Mouse (Mus musculus) myocyte (in vitro differentiated cells): ENCODE results near the gene Srsf7. TPM values are rescaled to one million over a fixed set of nuclear protein-coding genes. Genes with fewer than 3 reads are reported as not detected.

ENCODE experiments used
- H3K27me3 ChIP-seq: one replicate; pipeline ENCODE4 v1.6.1; 2011; ENCODE audit not compliant: control insufficient read depth, insufficient read depth, insufficient read length
- H3K36me3 ChIP-seq: one replicate; pipeline ENCODE4 v1.6.1; 2011; ENCODE audit not compliant: control insufficient read depth, insufficient read depth
- H3K4me2 ChIP-seq: one replicate; pipeline ENCODE4 v1.6.1; 2011; ENCODE audit warnings: low read depth, control low read depth
- H3K4me3 ChIP-seq: one replicate; pipeline ENCODE4 v1.5.1; 2011; ENCODE audit warnings: mild to moderate bottlenecking, control low read depth, moderate library complexity
- H3K79me2 ChIP-seq: one replicate; pipeline ENCODE4 v1.6.1; 2011; ENCODE audit not compliant: control insufficient read depth, insufficient read depth
- H3ac ChIP-seq: one replicate; pipeline ENCODE4 v1.6.1; 2011; ENCODE audit not compliant: control insufficient read depth, insufficient read length
- CEBPB ChIP-seq: IDR thresholded peaks from 2 replicates; pipeline ENCODE4 v1.6.1; 2011; ENCODE audit warnings: mild to moderate bottlenecking, moderate library complexity; ENCODE audit not compliant: poor library complexity, insufficient read depth, severe bottlenecking
- E2F4 ChIP-seq: IDR thresholded peaks from one replicate; pipeline ENCODE4 v1.6.1; 2011; ENCODE audit warnings: mild to moderate bottlenecking, control low read depth, moderate library complexity; ENCODE audit not compliant: insufficient read depth
- MAX ChIP-seq: IDR thresholded peaks from one replicate; pipeline ENCODE4 v1.6.1; 2011; ENCODE audit warnings: low read depth, mild to moderate bottlenecking, control low read depth
- MYOD1 ChIP-seq, 3 experiments: IDR thresholded peaks; one replicate each; pipeline ENCODE4 v1.6.1; 2011; ENCODE audit warnings: control low read depth in 2 of 3, low read depth in 2 of 3, mild to moderate bottlenecking in 2 of 3, moderate library complexity in 1 of 3; ENCODE audit not compliant: insufficient read length in 2 of 3, control insufficient read depth in 1 of 3
- MYOG ChIP-seq, 3 experiments: IDR thresholded peaks; one replicate each; pipeline ENCODE4 v1.6.1; 2011; ENCODE audit warnings: control low read depth in 2 of 3, low read depth in 2 of 3, mild to moderate bottlenecking in 2 of 3; ENCODE audit not compliant: insufficient read length in 2 of 3, control insufficient read depth in 1 of 3, insufficient read depth in 1 of 3
- POLR2A ChIP-seq: IDR thresholded peaks from one replicate; pipeline ENCODE4 v1.6.1; 2011; ENCODE audit warnings: low read depth, mild to moderate bottlenecking, control low read depth, moderate library complexity; ENCODE audit not compliant: insufficient read length
- POLR2AphosphoS2 ChIP-seq: IDR thresholded peaks from one replicate; pipeline ENCODE4 v1.6.1; 2011; ENCODE audit warnings: low read depth, control low read depth; ENCODE audit not compliant: insufficient read length
- REST ChIP-seq: IDR thresholded peaks from one replicate; pipeline ENCODE4 v1.6.1; 2011; ENCODE audit warnings: mild to moderate bottlenecking, control low read depth, moderate library complexity; ENCODE audit not compliant: insufficient read depth, insufficient read length
- SRF ChIP-seq: IDR thresholded peaks from one replicate; pipeline ENCODE4 v1.6.1; 2011; ENCODE audit warnings: low read depth; ENCODE audit not compliant: control insufficient read depth, insufficient read length
- TCF12 ChIP-seq: IDR thresholded peaks from one replicate; pipeline ENCODE4 v1.6.1; 2011; ENCODE audit warnings: mild to moderate bottlenecking, control low read depth; ENCODE audit not compliant: poor library complexity, insufficient read depth, severe bottlenecking
- TCF3 ChIP-seq: IDR thresholded peaks from one replicate; pipeline ENCODE4 v1.6.1; 2011; ENCODE audit warnings: low read depth, control low read depth; ENCODE audit not compliant: insufficient read length
- USF1 ChIP-seq: IDR thresholded peaks from one replicate; pipeline ENCODE4 v1.6.1; 2011; ENCODE audit warnings: low read depth, mild to moderate bottlenecking, control low read depth, moderate library complexity
- polyA plus RNA-seq: library from polyadenylated mRNA; unstranded; fragments of >200 nt; fragmentation: generic; extraction: Trizol; gene quantifications from one replicate; pipeline ENCODE4 v1.2.1, GENCODE M21; 2012; ENCODE audit warnings: missing spikeins

Gene Srsf7
- polyA plus RNA-seq, 1 experiment = 72.0 TPM

- peaks cover 27% of the 10 kb centered on the region for H3K36me3 ChIP-seq
- TF ChIP-seq MYOG (IDR thresholded peaks at IDR 0.05; ENCODE audit: control insufficient read depth in 1 of 3, insufficient read depth in 1 of 3, insufficient read length in 2 of 3, low read depth in 2 of 3) (no peak), POLR2AphosphoS2 (no peak), CEBPB (no peak), POLR2A (no peak), SRF (no peak)
- no peak overlapping the region for H3K4me3 ChIP-seq
- H3K79me2 ChIP-seq = no peaks in the 10 kb centered on the region
- no peaks in the 10 kb centered on the region for H3K27me3 ChIP-seq
- H3K4me2 ChIP-seq = no peak overlapping the region
- H3ac ChIP-seq = no peak overlapping the region
Measured at GRCm38 (mm10) chr17:80243116-80243515, 36.0 kb upstream of the Srsf7 start.

- H3ac ChIP-seq = no peak overlapping the region
- H3K79me2 ChIP-seq = no peaks in the 10 kb centered on the region
- H3K27me3 ChIP-seq = no peaks in the 10 kb centered on the region
- TF ChIP-seq TCF3 (no peak), E2F4 (no peak), POLR2AphosphoS2 (no peak), MYOG (IDR thresholded peaks at IDR 0.05; ENCODE audit: control insufficient read depth in 1 of 3, insufficient read depth in 1 of 3, insufficient read length in 2 of 3, low read depth in 2 of 3) (no peak), MAX (no peak)
- peaks cover 22% of the 10 kb centered on the region for H3K36me3 ChIP-seq
- no peak overlapping the region for H3K4me2 ChIP-seq
- H3K4me3 ChIP-seq = no peak overlapping the region
Measured at GRCm38 (mm10) chr17:80241594-80241993, 34.5 kb upstream of the Srsf7 start.

- Histone ChIP-seq H3K79me2 (no peaks in the 10 kb centered on the region), H3ac (no peak overlapping the region), H3K36me3 (no peaks in the 10 kb centered on the region), H3K4me2 (no peak overlapping the region), H3K4me3 (no peak overlapping the region), H3K27me3 (no peaks in the 10 kb centered on the region)
- TF ChIP-seq REST = no peak
- TF ChIP-seq SRF = no peak
- no peak for TF ChIP-seq E2F4
- TF ChIP-seq MAX = no peak
- TF ChIP-seq MYOD1 (IDR thresholded peaks at IDR 0.05; ENCODE audit: control insufficient read depth in 1 of 3, insufficient read length in 2 of 3, low read depth in 2 of 3) = no peak
- no peak for TF ChIP-seq POLR2A
- no peak for TF ChIP-seq USF1
- TF ChIP-seq CEBPB = no peak
- TF ChIP-seq MYOG (IDR thresholded peaks at IDR 0.05; ENCODE audit: control insufficient read depth in 1 of 3, insufficient read depth in 1 of 3, insufficient read length in 2 of 3, low read depth in 2 of 3) = no peak
- TF ChIP-seq TCF12 = no peak
- TF ChIP-seq TCF3 = no peak
- TF ChIP-seq POLR2AphosphoS2 = no peak
Measured at GRCm38 (mm10) chr17:80237475-80237874, 30.4 kb upstream of the Srsf7 start.

GRCm38 (mm10) chr17:80236805-80237204 lies 29.7 kb upstream of the Srsf7 start:
- Histone ChIP-seq H3K79me2 (no peaks in the 10 kb centered on the region), H3K4me2 (no peak overlapping the region), H3K27me3 (no peaks in the 10 kb centered on the region), H3K36me3 (no peaks in the 10 kb centered on the region), H3K4me3 (no peak overlapping the region), H3ac (no peak overlapping the region)
- no peak for TF ChIP-seq E2F4
- TF ChIP-seq REST = no peak
- no peak for TF ChIP-seq SRF
- no peak for TF ChIP-seq TCF12
- no peak for TF ChIP-seq USF1
- no peak for TF ChIP-seq CEBPB
- TF ChIP-seq MYOG (IDR thresholded peaks at IDR 0.05; ENCODE audit: control insufficient read depth in 1 of 3, insufficient read depth in 1 of 3, insufficient read length in 2 of 3, low read depth in 2 of 3) = no peak
- no peak for TF ChIP-seq POLR2A
- TF ChIP-seq TCF3 = no peak
- no peak for TF ChIP-seq POLR2AphosphoS2
- no peak for TF ChIP-seq MYOD1 (IDR thresholded peaks at IDR 0.05; ENCODE audit: control insufficient read depth in 1 of 3, insufficient read length in 2 of 3, low read depth in 2 of 3)
- TF ChIP-seq MAX = no peak

- Histone ChIP-seq H3K36me3 (no peaks in the 10 kb centered on the region), H3K27me3 (no peaks in the 10 kb centered on the region), H3K4me3 (no peak overlapping the region), H3K79me2 (no peaks in the 10 kb centered on the region), H3K4me2 (no peak overlapping the region), H3ac (no peak overlapping the region)
- TF ChIP-seq MYOD1 (IDR thresholded peaks at IDR 0.05; ENCODE audit: control insufficient read depth in 1 of 3, insufficient read length in 2 of 3, low read depth in 2 of 3) = no peak
- no peak for TF ChIP-seq REST
- TF ChIP-seq USF1 = no peak
- TF ChIP-seq POLR2AphosphoS2 = no peak
Measured at GRCm38 (mm10) chr17:80235477-80235876, 28.4 kb upstream of the Srsf7 start.
